ENCODE assay signal across 10 mouse cellular contexts in the genomic region with DNA sequence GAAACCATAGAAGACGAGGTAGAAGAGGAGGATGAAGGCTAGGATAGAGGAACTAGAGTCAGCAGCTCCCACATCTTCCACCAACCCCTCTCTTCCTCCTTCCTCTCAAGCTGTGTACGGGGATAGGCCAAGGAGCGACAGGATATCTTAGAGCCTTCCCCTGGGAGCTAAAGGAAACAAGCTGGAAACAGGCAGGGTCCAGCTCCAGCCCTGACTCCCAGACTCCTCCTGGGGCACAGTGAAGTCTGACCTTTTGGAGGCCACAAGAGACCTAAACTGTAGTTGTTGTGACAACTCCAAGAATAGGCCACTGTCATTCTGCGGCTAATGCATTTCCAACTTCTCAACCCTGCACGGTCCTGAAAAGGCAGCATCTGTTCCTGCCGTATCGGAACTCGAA. TPM values are rescaled to one million over a fixed set of nuclear protein-coding genes. Genes with fewer than 3 reads are reported as not detected.
A peak's percentile ranks its signal among the peaks of the same experiment; 100 is the strongest.
DNase-seq lines count a peak whose midpoint lies in the region; ATAC-seq and TF ChIP-seq lines count a peak whose summit lies in the region.
"Had no signal": no experiment of that assay in that cellular context is flagged by ENCODE, and none has a peak within 500 bp of the region (broad histone marks: within the 10 kb centered on the region; RNA-seq: fewer than 3 reads in every experiment).

No protein-coding gene starts in this region.

- H3K27me3 ChIP-seq in forebrain, embryonic 10.5 days (ENCODE audit: poor library complexity, severe bottlenecking): peaks cover 44% of the 10 kb centered on the region
- H3K27me3 ChIP-seq in forebrain, embryonic 11.5 days (ENCODE audit: control insufficient read depth, insufficient read depth, low read length): peaks cover 8% of the 10 kb centered on the region
- peaks cover 16% of the 10 kb centered on the region; the same call in 1 of the 2 replicates for H3K27me3 ChIP-seq in lung, embryonic 15.5 days
- no peaks in the 10 kb centered on the region for H3K27me3 ChIP-seq in hindbrain, postnatal 0 days (ENCODE audit: insufficient read depth, low read length)
- no peaks in the 10 kb centered on the region for H3K27me3 ChIP-seq in neural tube, embryonic 14.5 days (ENCODE audit: control insufficient read depth, insufficient read depth, low read length)

- 0 out of 2 replicates have a peak overlapping the region, but pooled peaks have one; percentile 6 for H3K4me3 ChIP-seq in forebrain, embryonic 10.5 days
- no peak overlapping the region for H3K4me3 ChIP-seq in forebrain, embryonic 11.5 days (ENCODE audit: low read depth, low read length)
- no peak overlapping the region for H3K4me3 ChIP-seq in lung, embryonic 15.5 days
- peak overlapping the region; percentile 95 for H3K4me3 ChIP-seq in hindbrain, postnatal 0 days (ENCODE audit: low read length)
- H3K4me3 ChIP-seq in neural tube, embryonic 14.5 days (ENCODE audit: low read depth, low read length): no peak overlapping the region; the same call in 1 of the 2 replicates

- no peak overlapping the region for H3K9ac ChIP-seq in forebrain, embryonic 11.5 days (ENCODE audit: low read length)
- H3K9ac ChIP-seq in lung, embryonic 15.5 days: no peak overlapping the region
- 0 out of 2 replicates have a peak overlapping the region, but pooled peaks have one; percentile 7 for H3K9ac ChIP-seq in hindbrain, postnatal 0 days (replicated peaks; ENCODE audit: low read length)
- no peak overlapping the region for H3K9ac ChIP-seq in neural tube, embryonic 14.5 days (replicated peaks; ENCODE audit: low read depth, low read length)
- H3K9ac ChIP-seq: neural tube, embryonic 12.5 days had no signal

- ATAC-seq in forebrain, embryonic 11.5 days (replicated peaks; ENCODE audit: low FRiP score): no peak
- no peak for ATAC-seq in lung, embryonic 15.5 days (ENCODE audit: borderline replicate concordance, extremely low read depth, low FRiP score, low TSS enrichment)
- no peak for ATAC-seq in hindbrain, postnatal 0 days
- no peak for ATAC-seq in neural tube, embryonic 14.5 days (ENCODE audit: low read depth)
- no peak for ATAC-seq in monocyte, adult 5-6 weeks (replicated peaks; ENCODE audit: insufficient number of reproducible peaks, low FRiP score, low TSS enrichment, poor library complexity, severe bottlenecking)

- peaks cover 52% of the 10 kb centered on the region for H3K4me1 ChIP-seq in forebrain, embryonic 10.5 days
- H3K4me1 ChIP-seq in forebrain, embryonic 11.5 days (replicated peaks; ENCODE audit: control insufficient read depth, insufficient read depth, low read length): peaks cover 17% of the 10 kb centered on the region; the same call in 1 of the 2 replicates
- peaks cover 49% of the 10 kb centered on the region for H3K4me1 ChIP-seq in lung, embryonic 15.5 days
- peaks cover 28% of the 10 kb centered on the region for H3K4me1 ChIP-seq in hindbrain, postnatal 0 days (ENCODE audit: insufficient read depth, low read length)
- peaks cover 13% of the 10 kb centered on the region for H3K4me1 ChIP-seq in neural tube, embryonic 14.5 days (ENCODE audit: control insufficient read depth, insufficient read depth, low read length)

- no peaks in the 10 kb centered on the region for H3K36me3 ChIP-seq in forebrain, embryonic 10.5 days (replicated peaks)
- no peaks in the 10 kb centered on the region for H3K36me3 ChIP-seq in forebrain, embryonic 11.5 days (ENCODE audit: control insufficient read depth, insufficient read depth, low read length)
- no peaks in the 10 kb centered on the region for H3K36me3 ChIP-seq in lung, embryonic 15.5 days
- H3K36me3 ChIP-seq in hindbrain, postnatal 0 days (ENCODE audit: insufficient read depth, low read length): peaks cover 11% of the 10 kb centered on the region; the same call in 1 of the 2 replicates
- H3K36me3 ChIP-seq in neural tube, embryonic 14.5 days (ENCODE audit: control insufficient read depth, insufficient read depth, low read length): peaks cover 3% of the 10 kb centered on the region; the same call in 1 of the 2 replicates
- H3K36me3 ChIP-seq: neural tube, embryonic 12.5 days had no signal

- DNase-seq in forebrain, embryonic 10.5 days (ENCODE audit: extremely low spot score, low spot score): no peak
- no peak for DNase-seq in forebrain, embryonic 11.5 days (ENCODE audit: low spot score)
- DNase-seq in lung, postnatal 14 days: no peak
- DNase-seq in hindbrain, postnatal 0 days (ENCODE audit: low spot score): no peak
- DNase-seq in urinary bladder, postnatal 25 days (ENCODE audit: low spot score): no peak
- DNase-seq: lung, adult 18-20 months had no signal

- no peak for TF ChIP-seq CTCF in hindbrain, postnatal 0 days (IDR thresholded peaks at IDR 0.05; ENCODE audit: low read depth)

- H3K9me3 ChIP-seq in forebrain, embryonic 10.5 days: no peaks in the 10 kb centered on the region
- H3K9me3 ChIP-seq in forebrain, embryonic 11.5 days (ENCODE audit: control insufficient read depth, low read length): no peaks in the 10 kb centered on the region
- no peaks in the 10 kb centered on the region for H3K9me3 ChIP-seq in lung, embryonic 15.5 days
- no peaks in the 10 kb centered on the region for H3K9me3 ChIP-seq in hindbrain, postnatal 0 days (ENCODE audit: low read length)
- H3K9me3 ChIP-seq in neural tube, embryonic 14.5 days (ENCODE audit: control insufficient read depth, low read length): no peaks in the 10 kb centered on the region
- H3K9me3 ChIP-seq: neural tube, embryonic 12.5 days had no signal

- WGBS in forebrain, embryonic 10.5 days: 83% methylated on average over 8 of the region's 8 CpGs
- 88% methylated on average over 8 of the region's 8 CpGs for WGBS in forebrain, embryonic 11.5 days
- WGBS in lung, embryonic 15.5 days: 77% methylated on average over 8 of the region's 8 CpGs
- 72% methylated on average over 8 of the region's 8 CpGs for WGBS in hindbrain, postnatal 0 days
- 80% methylated on average over 8 of the region's 8 CpGs for WGBS in neural tube, embryonic 14.5 days

- H3K4me2 ChIP-seq in forebrain, embryonic 11.5 days (ENCODE audit: low read depth, low read length, severe bottlenecking): no peak overlapping the region
- peak overlapping the region; percentile 95; the same call in 1 of the 2 replicates for H3K4me2 ChIP-seq in lung, embryonic 15.5 days
- peak overlapping the region; percentile 72 for H3K4me2 ChIP-seq in hindbrain, postnatal 0 days (ENCODE audit: low read depth, low read length)
- peak overlapping the region; percentile 98; the same call in 1 of the 2 replicates for H3K4me2 ChIP-seq in neural tube, embryonic 14.5 days (ENCODE audit: low read depth, low read length)

- H3K27ac ChIP-seq in forebrain, embryonic 10.5 days: no peak overlapping the region; the same call in 1 of the 2 replicates
- no peak overlapping the region for H3K27ac ChIP-seq in forebrain, embryonic 11.5 days (ENCODE audit: low read depth, low read length)
- no peak overlapping the region for H3K27ac ChIP-seq in lung, embryonic 15.5 days
- peak overlapping the region; percentile 95; the same call in 1 of the 2 replicates for H3K27ac ChIP-seq in hindbrain, postnatal 0 days
- no peak overlapping the region for H3K27ac ChIP-seq in neural tube, embryonic 14.5 days (ENCODE audit: low read depth, low read length)
- H3K27ac ChIP-seq: neural tube, embryonic 12.5 days had no signal

RNA-seq across cellular contexts. Expression of gene Atp1b2, which starts 2.2 kb away (rescaled TPM):
- 4.3 and 4.6 TPM in 2 replicates for polyA plus RNA-seq in forebrain, embryonic 10.5 days (2016; fragmentation: Nextera tagmentation; extraction: Ambion mirVana)
- polyA plus RNA-seq in forebrain, embryonic 11.5 days (2014; fragmentation: Nextera tagmentation; extraction: Ambion mirVana): 9.3 and 12.6 TPM in 2 replicates
- 8.4 and 10.1 TPM in 2 replicates for polyA plus RNA-seq in lung, embryonic 15.5 days (2015; fragmentation: Nextera tagmentation; extraction: Ambion mirVana)
- 185 and 210 TPM in 2 replicates for total RNA-seq in hindbrain, postnatal 0 days (2014; rRNA removed)
- 145 and 157 TPM in 2 replicates for polyA plus RNA-seq in hindbrain, postnatal 0 days (2015; fragmentation: Nextera tagmentation; extraction: Ambion mirVana)
- 66.6 and 99.6 TPM in 2 replicates for polyA plus RNA-seq in neural tube, embryonic 14.5 days (2014; fragmentation: Nextera tagmentation; extraction: Ambion mirVana)
- total RNA-seq in monocyte, adult 5-6 weeks (2017): not detected in 3 replicates

RNA-seq across cellular contexts. Expression of gene Shbg, which starts 14.2 kb away (rescaled TPM):
- polyA plus RNA-seq in forebrain, embryonic 10.5 days (2016; fragmentation: Nextera tagmentation; extraction: Ambion mirVana): not detected in 2 replicates
- not detected in 2 replicates for polyA plus RNA-seq in forebrain, embryonic 11.5 days (2014; fragmentation: Nextera tagmentation; extraction: Ambion mirVana)
- polyA plus RNA-seq in lung, embryonic 15.5 days (2015; fragmentation: Nextera tagmentation; extraction: Ambion mirVana): not detected in 2 replicates
- 0.40 TPM in 1 of 2 replicates, not detected in the other for total RNA-seq in hindbrain, postnatal 0 days (2014; rRNA removed)
- polyA plus RNA-seq in hindbrain, postnatal 0 days (2015; fragmentation: Nextera tagmentation; extraction: Ambion mirVana): not detected in 2 replicates
- not detected in 2 replicates for polyA plus RNA-seq in neural tube, embryonic 14.5 days (2014; fragmentation: Nextera tagmentation; extraction: Ambion mirVana)
- not detected in 3 replicates for total RNA-seq in monocyte, adult 5-6 weeks (2017)
- polyA plus RNA-seq: neural tube, embryonic 12.5 days had no signal

RNA-seq across cellular contexts. Expression of gene Sat2, which starts 18.3 kb away (rescaled TPM):
- polyA plus RNA-seq in forebrain, embryonic 10.5 days (2016; fragmentation: Nextera tagmentation; extraction: Ambion mirVana): 13.7 and 15.4 TPM in 2 replicates
- polyA plus RNA-seq in forebrain, embryonic 11.5 days (2014; fragmentation: Nextera tagmentation; extraction: Ambion mirVana): 13.9 and 17.7 TPM in 2 replicates
- polyA plus RNA-seq in lung, embryonic 15.5 days (2015; fragmentation: Nextera tagmentation; extraction: Ambion mirVana): 17.8 and 18.6 TPM in 2 replicates
- total RNA-seq in hindbrain, postnatal 0 days (2014; rRNA removed): 8.6 and 10.9 TPM in 2 replicates
- polyA plus RNA-seq in hindbrain, postnatal 0 days (2015; fragmentation: Nextera tagmentation; extraction: Ambion mirVana): 35.4 and 41.4 TPM in 2 replicates
- polyA plus RNA-seq in neural tube, embryonic 14.5 days (2014; fragmentation: Nextera tagmentation; extraction: Ambion mirVana): 23.8 and 25.1 TPM in 2 replicates
- total RNA-seq in monocyte, adult 5-6 weeks (2017): 0.67 TPM in 1 of 3 replicates, not detected in the others

RNA-seq across cellular contexts. Expression of gene Trp53, which starts 23.4 kb away (rescaled TPM):
- 192 and 194 TPM in 2 replicates for polyA plus RNA-seq in forebrain, embryonic 10.5 days (2016; fragmentation: Nextera tagmentation; extraction: Ambion mirVana)
- polyA plus RNA-seq in forebrain, embryonic 11.5 days (2014; fragmentation: Nextera tagmentation; extraction: Ambion mirVana): 168 and 175 TPM in 2 replicates
- 168 and 170 TPM in 2 replicates for polyA plus RNA-seq in lung, embryonic 15.5 days (2015; fragmentation: Nextera tagmentation; extraction: Ambion mirVana)
- 33.5 and 41.5 TPM in 2 replicates for total RNA-seq in hindbrain, postnatal 0 days (2014; rRNA removed)
- polyA plus RNA-seq in hindbrain, postnatal 0 days (2015; fragmentation: Nextera tagmentation; extraction: Ambion mirVana): 36.6 and 37.4 TPM in 2 replicates
- polyA plus RNA-seq in neural tube, embryonic 14.5 days (2014; fragmentation: Nextera tagmentation; extraction: Ambion mirVana): 54.6 and 68.8 TPM in 2 replicates
- 11.9 to 26.9 TPM (median 24.5 TPM) in 3 replicates for total RNA-seq in monocyte, adult 5-6 weeks (2017)

RNA-seq across cellular contexts. Expression of gene Wrap53, which starts 23.5 kb away (rescaled TPM):
- polyA plus RNA-seq in forebrain, embryonic 10.5 days (2016; fragmentation: Nextera tagmentation; extraction: Ambion mirVana): 46.4 and 51.1 TPM in 2 replicates
- polyA plus RNA-seq in forebrain, embryonic 11.5 days (2014; fragmentation: Nextera tagmentation; extraction: Ambion mirVana): 39.3 and 44.1 TPM in 2 replicates
- 28.3 and 28.4 TPM in 2 replicates for polyA plus RNA-seq in lung, embryonic 15.5 days (2015; fragmentation: Nextera tagmentation; extraction: Ambion mirVana)
- total RNA-seq in hindbrain, postnatal 0 days (2014; rRNA removed): 16.4 and 19.4 TPM in 2 replicates
- polyA plus RNA-seq in hindbrain, postnatal 0 days (2015; fragmentation: Nextera tagmentation; extraction: Ambion mirVana): 12.8 and 13.8 TPM in 2 replicates
- polyA plus RNA-seq in neural tube, embryonic 14.5 days (2014; fragmentation: Nextera tagmentation; extraction: Ambion mirVana): 17.3 and 20.8 TPM in 2 replicates
- total RNA-seq in monocyte, adult 5-6 weeks (2017): 2.8 to 9.4 TPM (median 3.8 TPM) in 3 replicates

Comparison
In these comparisons a context has a peak if more than half of its experiments do, and no peak if none do; other contexts are left out.
1. H3K4me3 ChIP-seq: peak in forebrain, embryonic 10.5 days (single experiment) and hindbrain, postnatal 0 days (single experiment); none in forebrain, embryonic 11.5 days (single experiment), lung, embryonic 15.5 days (single experiment) and neural tube, embryonic 14.5 days (single experiment).